ENCODE assay signal across 9 mouse cellular contexts in the genomic region with DNA sequence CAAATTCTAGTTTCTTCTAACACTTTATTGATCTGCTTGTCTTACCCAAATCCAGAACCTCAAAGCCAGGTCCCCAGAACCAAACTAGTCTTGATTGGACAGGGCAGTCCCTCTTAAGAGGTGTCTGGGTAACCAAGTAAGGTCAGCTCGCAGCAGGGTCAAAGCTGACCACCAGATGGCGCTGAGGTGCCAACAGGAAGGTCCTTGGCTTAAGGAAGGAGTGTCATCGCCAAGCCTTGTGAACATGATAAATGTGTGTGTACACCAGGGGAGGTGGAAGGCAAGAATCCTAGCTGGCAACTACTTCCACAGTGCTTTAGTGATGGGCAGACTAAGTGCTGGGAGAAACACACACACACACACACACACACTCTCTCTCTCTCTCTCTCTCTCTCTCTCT. TPM values are rescaled to one million over a fixed set of nuclear protein-coding genes. Genes with fewer than 3 reads are reported as not detected.
DNase-seq lines count a peak whose midpoint lies in the region; ATAC-seq and TF ChIP-seq lines count a peak whose summit lies in the region.
"Had no signal": no experiment of that assay in that cellular context is flagged by ENCODE, and none has a peak within 500 bp of the region (broad histone marks: within the 10 kb centered on the region; RNA-seq: fewer than 3 reads in every experiment).

No protein-coding gene starts in this region.

- peak; percentile 95 for TF ChIP-seq CTCF in ES-Bruce4 (IDR thresholded peaks at IDR 0.05; ENCODE audit: low read depth, low read length)

- H3K27ac ChIP-seq in ES-Bruce4 (ENCODE audit: insufficient read depth, low read length) = no peak overlapping the region
- H3K27ac ChIP-seq: neural tube, embryonic 13.5 days had no signal

- ATAC-seq in erythroid progenitor cell, adult 5-6 weeks (replicated peaks; ENCODE audit: low FRiP score, poor library complexity, severe bottlenecking) = peak; percentile 67

- H3K9me3 ChIP-seq in ES-Bruce4 (replicated peaks; ENCODE audit: control insufficient read depth, insufficient read depth, low read length, poor library complexity, severe bottlenecking) = no peaks in the 10 kb centered on the region
- H3K9me3 ChIP-seq: neural tube, embryonic 13.5 days had no signal

- H3K9ac ChIP-seq in ES-Bruce4 (ENCODE audit: low read depth, poor library complexity, severe bottlenecking) = no peak overlapping the region
- H3K9ac ChIP-seq: neural tube, embryonic 13.5 days had no signal

- no peak for TF ChIP-seq EP300 in ES-Bruce4 (IDR thresholded peaks at IDR 0.05; ENCODE audit: insufficient read depth, low read depth, low read length)

- H3K27me3 ChIP-seq in ES-Bruce4 (ENCODE audit: control insufficient read depth, insufficient read depth, low read length, poor library complexity, severe bottlenecking) = no peaks in the 10 kb centered on the region

- no peak overlapping the region for H3K4me3 ChIP-seq in ES-Bruce4 (ENCODE audit: low read depth, low read length)
- H3K4me3 ChIP-seq: neural tube, embryonic 13.5 days had no signal

- intact Hi-C loops in heart, postnatal 14 days (cut with DNase I) = loop anchor here (1.0 to 5.0 kb wide), 4 partner anchors 52 to 174 kb away; no protein-coding TSS in a partner anchor

- TF ChIP-seq POLR2A in ES-Bruce4 (IDR thresholded peaks at IDR 0.05; ENCODE audit: insufficient read depth, low read length) = no peak

- peak; percentile 96 for DNase-seq in brain, adult 2 months (ENCODE audit: low read depth, low spot score)
- DNase-seq in heart, postnatal 14 days = peak; percentile 93 to 97
- peak; percentile 94 for DNase-seq in layer of hippocampus, adult 11-12 months (ENCODE audit: low spot score)
- DNase-seq in lung, adult 18-20 months = peak; percentile 89 to 92
- DNase-seq in ovary, postnatal 14 days (ENCODE audit: low spot score) = peak; percentile 92
- DNase-seq in thymus, postnatal 0 days (ENCODE audit: low spot score) = peak; percentile 89

- H3K4me1 ChIP-seq in ES-Bruce4 (ENCODE audit: control insufficient read depth, insufficient read depth, low read length) = peaks cover 9% of the 10 kb centered on the region

- H3K36me3 ChIP-seq in ES-Bruce4 (ENCODE audit: control insufficient read depth, insufficient read depth, low read length, poor library complexity, severe bottlenecking) = peaks cover 26% of the 10 kb centered on the region

RNA-seq across cellular contexts. Expression of a gene that starts 2.7 kb away (rescaled TPM):
- 45.4 and 48.0 TPM in 2 replicates for polyA plus RNA-seq in ES-Bruce4 (2011; ENCODE audit: insufficient read depth, insufficient read length, low read depth, missing spikeins)
- total RNA-seq in erythroid progenitor cell, adult 5-6 weeks (2015; ENCODE audit: low replicate concordance) = 46.5 and 50.8 TPM in 2 replicates
- 44.3 and 45.0 TPM in 2 replicates for total RNA-seq in erythroid progenitor cell, adult 5-6 weeks (2017; ENCODE audit: low replicate concordance)
- total RNA-seq in heart, postnatal 14 days (2021) = 10 to 100 TPM; 15.5 to 16.4 TPM
- 29.3 and 30.0 TPM in 2 replicates for polyA plus RNA-seq in thymus, postnatal 0 days (2015; fragmentation: Nextera tagmentation; extraction: Ambion mirVana)

RNA-seq across cellular contexts. Expression of a gene that starts 23.4 kb away (rescaled TPM):
- polyA plus RNA-seq in ES-Bruce4 (2011; ENCODE audit: insufficient read depth, insufficient read length, low read depth, missing spikeins) = not detected in 2 replicates
- total RNA-seq in erythroid progenitor cell, adult 5-6 weeks (2015; ENCODE audit: low replicate concordance) = not detected in 2 replicates
- not detected in 2 replicates for total RNA-seq in erythroid progenitor cell, adult 5-6 weeks (2017; ENCODE audit: low replicate concordance)
- not detected for total RNA-seq in heart, postnatal 14 days (2021)
- 0.04 TPM in 1 of 2 replicates, not detected in the other for polyA plus RNA-seq in thymus, postnatal 0 days (2015; fragmentation: Nextera tagmentation; extraction: Ambion mirVana)
- polyA plus RNA-seq: neural tube, embryonic 13.5 days had no signal
